Mouse (Mus musculus) hindbrain, embryonic 12.5 days (tissue): ENCODE measurements at regions not wholly inside any gene's neighbourhood (a gene's known extent, or its start where the extent isn't known, plus 50 kb on each side); places are given as distances from the start of the nearest gene placed in this dataset.
A peak's percentile ranks its signal among the peaks of the same experiment; 100 is the strongest.

Experiments used
- ATAC-seq: fragments of 200-750 bp; cut with Nextera tagmentation; 2 replicates; pipeline ENCODE4 v1.8.0; 2017; ENCODE audit warnings: moderate TSS enrichment; ENCODE audit not compliant: low FRiP score
- H3K27ac ChIP-seq: fragments of 300-500 bp; sonication (generic); 2 replicates; pipeline ENCODE4 v1.5.1; 2016; ENCODE audit warnings: mild to moderate bottlenecking
- H3K27me3 ChIP-seq: fragments of 300-500 bp; sonication (generic); 2 replicates; pipeline ENCODE4 v1.6.1; 2016; ENCODE audit warnings: mild to moderate bottlenecking
- H3K36me3 ChIP-seq: fragments of 300-500 bp; sonication (generic); 2 replicates; pipeline ENCODE4 v1.6.1; 2016; ENCODE audit warnings: mild to moderate bottlenecking
- H3K4me1 ChIP-seq: fragments of 300-500 bp; sonication (generic); 2 replicates; pipeline ENCODE4 v1.6.1; 2016
- H3K4me2 ChIP-seq: fragments of 300-500 bp; sonication (generic); replicated peaks from 2 replicates; pipeline ENCODE4 v1.6.1; 2016; ENCODE audit warnings: mild to moderate bottlenecking
- H3K4me3 ChIP-seq: fragments of 300-500 bp; sonication (generic); 2 replicates; pipeline ENCODE4 v1.5.1; 2016; ENCODE audit warnings: mild to moderate bottlenecking
- H3K9ac ChIP-seq: fragments of 300-500 bp; sonication (generic); 2 replicates; pipeline ENCODE4 v1.6.1; 2016; ENCODE audit warnings: mild to moderate bottlenecking, moderate library complexity
- H3K9me3 ChIP-seq: fragments of 300-500 bp; sonication (generic); replicated peaks from 2 replicates; pipeline ENCODE4 v1.6.1; 2016; ENCODE audit warnings: mild to moderate bottlenecking
- WGBS: fragments of 180-500 bp; shearing (Covaris S2); methylation state at CpG from one replicate; pipeline ENCODE4 v1.1.7; 2016; 5-methylcytosine and 5-hydroxymethylcytosine counted together

DNA sequence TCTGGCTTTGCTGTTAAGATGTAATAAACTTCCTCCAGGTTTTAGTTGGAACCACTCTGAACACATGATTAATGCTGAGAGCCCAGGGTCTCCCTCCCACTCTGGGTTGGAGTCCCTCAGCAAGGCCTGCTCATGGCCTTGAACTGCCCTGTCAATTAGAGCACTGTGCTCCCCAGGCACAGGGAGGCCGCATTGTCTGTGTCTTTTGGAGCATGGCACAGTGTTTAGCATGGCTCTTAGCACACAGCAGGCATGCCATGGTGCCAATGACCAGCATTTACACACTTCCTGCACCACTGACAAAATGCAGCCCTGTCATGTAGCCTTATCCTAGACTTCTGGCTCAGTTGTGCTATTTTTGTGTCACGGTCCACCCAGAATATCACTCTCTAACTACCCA, 398.2 kb upstream of the Mmadhc start:
- H3K4me2 ChIP-seq = no peak overlapping the region
- H3K27ac ChIP-seq = no peak overlapping the region
- no peaks in the 10 kb centered on the region for H3K9me3 ChIP-seq
- no peak overlapping the region for H3K4me3 ChIP-seq
- WGBS = 38% methylated on average over 2 of the region's 2 CpGs
- peak; percentile 96 for ATAC-seq
- H3K27me3 ChIP-seq = no peaks in the 10 kb centered on the region
- peaks cover 19% of the 10 kb centered on the region for H3K4me1 ChIP-seq
- H3K36me3 ChIP-seq = no peaks in the 10 kb centered on the region
- H3K9ac ChIP-seq = no peak overlapping the region

- whole genome bisulfite sequencing = 55% methylated on average over 7 of the region's 7 CpGs
- H3K9ac ChIP-seq = no peak overlapping the region
- ATAC-seq = no peak
Observed at GRCm38 (mm10) chr2:50693784-50694350, 397.3 kb upstream of the Mmadhc start.

GRCm38 (mm10) chr2:50690120-50691103, 393.8 kb upstream of the Mmadhc start:
- WGBS = 82% methylated on average over 11 of the region's 11 CpGs
- Histone ChIP-seq H3K36me3 (no peaks in the 10 kb centered on the region), H3K4me2 (no peak overlapping the region), H3K9ac (no peak overlapping the region), H3K4me3 (no peak overlapping the region), H3K4me1 (peaks cover 19% of the 10 kb centered on the region), H3K27ac (no peak overlapping the region), H3K27me3 (no peaks in the 10 kb centered on the region), H3K9me3 (no peaks in the 10 kb centered on the region)
- ATAC-seq = no peak

More at GRCm38 (mm10) chr2:50693784-50694350, 397.3 kb upstream of the Mmadhc start:
- Histone ChIP-seq H3K27me3 (no peaks in the 10 kb centered on the region), H3K36me3 (no peaks in the 10 kb centered on the region), H3K9me3 (no peaks in the 10 kb centered on the region), H3K4me2 (no peak overlapping the region), H3K4me3 (no peak overlapping the region), H3K4me1 (peaks cover 19% of the 10 kb centered on the region), H3K27ac (no peak overlapping the region)

DNA sequence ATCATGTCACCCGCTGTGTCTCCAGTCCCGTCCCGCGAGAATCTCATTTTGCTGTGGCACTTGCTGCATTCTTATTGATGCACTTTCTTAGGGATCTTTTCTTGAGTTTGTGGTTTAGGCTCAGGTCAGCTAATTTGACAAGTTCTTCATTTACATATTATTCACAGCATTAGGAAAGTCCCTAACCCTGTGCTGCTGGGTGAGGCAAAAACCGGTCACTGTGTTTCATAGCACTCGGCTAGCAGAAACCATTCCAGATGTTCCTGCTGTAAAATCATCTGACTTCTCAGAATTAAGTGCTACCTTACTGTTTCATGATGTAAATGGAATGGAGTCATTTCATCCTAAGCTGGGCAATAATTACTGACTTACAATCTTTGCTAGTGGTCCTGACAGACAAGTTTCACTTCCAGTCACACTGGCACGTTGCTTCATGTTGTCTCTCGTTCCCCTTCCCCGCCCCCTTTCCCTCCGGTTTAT, 391.1 kb upstream of the Mmadhc start:
- 79% methylated on average over 10 of the region's 10 CpGs for WGBS
- Histone ChIP-seq H3K27ac (no peak overlapping the region), H3K4me2 (no peak overlapping the region), H3K27me3 (no peaks in the 10 kb centered on the region), H3K9me3 (no peaks in the 10 kb centered on the region), H3K36me3 (no peaks in the 10 kb centered on the region), H3K9ac (no peak overlapping the region), H3K4me3 (no peak overlapping the region), H3K4me1 (no peaks in the 10 kb centered on the region)
- ATAC-seq = no peak

DNA sequence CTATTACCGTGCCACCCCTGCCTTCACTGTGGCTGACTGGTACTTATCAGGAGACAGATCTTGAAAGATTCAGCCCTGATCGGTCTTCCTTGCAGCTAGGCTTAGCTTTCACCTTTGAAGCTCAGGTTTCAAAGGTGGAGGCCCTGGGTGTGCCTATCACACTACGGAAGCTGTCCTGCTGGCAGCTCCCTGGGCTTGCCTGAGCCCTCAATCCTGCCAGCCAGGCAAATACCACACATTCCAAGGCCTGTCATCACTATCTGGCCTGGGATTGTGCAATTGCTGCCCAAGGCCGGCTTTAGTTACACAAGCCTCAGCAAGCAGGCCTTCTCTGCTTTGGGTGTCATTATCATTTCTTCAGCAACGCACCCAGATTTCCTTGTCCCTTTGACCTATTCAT, 390.6 kb upstream of the Mmadhc start:
- no peak overlapping the region for H3K27ac ChIP-seq
- H3K4me1 ChIP-seq = no peaks in the 10 kb centered on the region
- no peak overlapping the region for H3K4me3 ChIP-seq
- H3K36me3 ChIP-seq = no peaks in the 10 kb centered on the region
- no peak for ATAC-seq
- H3K4me2 ChIP-seq = no peak overlapping the region
- 53% methylated on average over 5 of the region's 5 CpGs for WGBS
- no peaks in the 10 kb centered on the region for H3K9me3 ChIP-seq
- no peaks in the 10 kb centered on the region for H3K27me3 ChIP-seq
- H3K9ac ChIP-seq = no peak overlapping the region

DNA sequence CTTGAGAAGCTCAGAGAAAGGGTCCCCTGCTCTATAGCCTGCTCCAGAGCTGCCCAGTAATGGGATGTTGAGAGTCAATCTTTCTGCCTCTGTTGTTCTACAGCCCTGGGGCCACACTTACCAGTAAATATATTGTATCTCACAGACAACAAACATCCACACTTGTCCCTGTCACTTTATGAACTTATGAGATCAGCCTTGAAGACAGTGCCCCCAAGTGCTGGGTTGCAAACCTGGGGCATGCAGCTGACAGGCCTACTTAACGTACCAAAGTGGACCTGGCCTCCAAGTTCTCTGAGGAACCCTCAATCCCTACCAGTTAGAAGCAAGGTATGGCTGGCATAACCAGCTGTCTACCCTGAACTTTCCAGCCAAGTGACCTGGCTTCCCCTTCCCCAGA, 380.9 kb upstream of the Mmadhc start:
- Histone ChIP-seq H3K9me3 (no peaks in the 10 kb centered on the region), H3K4me2 (no peak overlapping the region), H3K36me3 (no peaks in the 10 kb centered on the region), H3K27me3 (no peaks in the 10 kb centered on the region), H3K4me3 (no peak overlapping the region), H3K4me1 (no peaks in the 10 kb centered on the region), H3K27ac (no peak overlapping the region), H3K9ac (no peak overlapping the region)
- ATAC-seq = no peak
- WGBS = 81% methylated on average over 1 of the region's 1 CpGs

GRCm38 (mm10) chr2:50675736-50676550, 379.3 kb upstream of the Mmadhc start:
- H3K9me3 ChIP-seq = no peaks in the 10 kb centered on the region
- H3K27me3 ChIP-seq = no peaks in the 10 kb centered on the region
- no peak overlapping the region for H3K4me2 ChIP-seq
- H3K4me1 ChIP-seq = no peaks in the 10 kb centered on the region
- H3K4me3 ChIP-seq = no peak overlapping the region
- H3K9ac ChIP-seq = no peak overlapping the region
- H3K27ac ChIP-seq = no peak overlapping the region
- 92% methylated on average over 7 of the region's 7 CpGs for WGBS
- no peak for ATAC-seq
- H3K36me3 ChIP-seq = no peaks in the 10 kb centered on the region

- no peak for ATAC-seq
- Histone ChIP-seq H3K27me3 (no peaks in the 10 kb centered on the region), H3K9me3 (no peaks in the 10 kb centered on the region), H3K4me1 (no peaks in the 10 kb centered on the region), H3K27ac (no peak overlapping the region), H3K9ac (no peak overlapping the region), H3K4me3 (no peak overlapping the region), H3K4me2 (no peak overlapping the region), H3K36me3 (no peaks in the 10 kb centered on the region)
- WGBS = 92% methylated on average over 3 of the region's 3 CpGs
Observed at GRCm38 (mm10) chr2:50674856-50675175, 378.2 kb upstream of the Mmadhc start.

DNA sequence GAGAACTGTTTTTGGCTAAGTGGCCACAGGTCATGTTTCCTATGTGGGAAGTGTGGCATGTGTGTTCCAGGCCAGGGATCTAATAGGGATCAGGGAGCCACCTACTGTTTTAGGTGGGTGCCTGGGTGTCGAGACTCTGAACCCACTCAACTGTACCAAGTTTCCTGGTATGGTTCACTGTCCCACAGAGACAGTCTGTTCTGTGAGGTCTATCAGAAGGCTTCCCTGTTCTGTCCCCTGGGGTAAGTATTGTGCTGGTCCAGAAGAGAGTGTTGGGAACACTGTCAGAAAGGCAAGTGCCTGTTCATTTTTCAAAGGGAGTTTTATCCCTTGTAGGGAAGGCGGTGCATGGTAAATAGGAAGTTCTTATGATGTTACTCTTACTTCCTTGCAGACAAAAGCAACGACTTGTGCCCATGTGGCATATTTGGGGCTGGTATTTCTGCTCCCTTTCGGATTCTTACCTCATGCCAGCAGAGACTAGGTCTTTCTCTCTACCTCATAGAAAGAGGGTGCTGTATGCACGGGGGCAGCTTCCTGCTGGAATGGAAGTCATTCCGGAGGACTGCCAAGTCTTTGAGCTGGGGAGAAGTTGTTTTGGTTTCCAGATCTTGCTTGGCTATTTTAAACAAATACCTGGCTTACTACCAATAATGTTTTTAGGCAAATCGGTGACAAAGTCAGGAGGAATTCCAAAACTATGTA, 377.7 kb upstream of the Mmadhc start:
- Histone ChIP-seq H3K36me3 (no peaks in the 10 kb centered on the region), H3K9ac (no peak overlapping the region), H3K4me2 (no peak overlapping the region), H3K4me1 (no peaks in the 10 kb centered on the region), H3K9me3 (no peaks in the 10 kb centered on the region), H3K4me3 (no peak overlapping the region), H3K27me3 (no peaks in the 10 kb centered on the region), H3K27ac (no peak overlapping the region)
- WGBS = 91% methylated on average over 7 of the region's 7 CpGs
- no peak for ATAC-seq

- H3K36me3 ChIP-seq = no peaks in the 10 kb centered on the region
- ATAC-seq = no peak
- H3K4me3 ChIP-seq = no peak overlapping the region
- H3K27ac ChIP-seq = no peak overlapping the region
- no peaks in the 10 kb centered on the region for H3K27me3 ChIP-seq
- no peak overlapping the region for H3K9ac ChIP-seq
- no peaks in the 10 kb centered on the region for H3K4me1 ChIP-seq
- H3K4me2 ChIP-seq = no peak overlapping the region
- no peaks in the 10 kb centered on the region for H3K9me3 ChIP-seq
Observed at GRCm38 (mm10) chr2:50669297-50669696, 372.7 kb upstream of the Mmadhc start.

- Histone ChIP-seq H3K4me1 (no peaks in the 10 kb centered on the region), H3K4me3 (no peak overlapping the region), H3K4me2 (no peak overlapping the region), H3K36me3 (no peaks in the 10 kb centered on the region), H3K9ac (no peak overlapping the region), H3K9me3 (no peaks in the 10 kb centered on the region), H3K27me3 (no peaks in the 10 kb centered on the region), H3K27ac (no peak overlapping the region)
- no peak for ATAC-seq
- 91% methylated on average over 1 of the region's 1 CpGs for WGBS
Observed at GRCm38 (mm10) chr2:50668789-50669188, 372.2 kb upstream of the Mmadhc start.

GRCm38 (mm10) chr2:50667180-50667579, 370.6 kb upstream of the Mmadhc start:
- no peaks in the 10 kb centered on the region for H3K36me3 ChIP-seq
- no peak overlapping the region for H3K4me2 ChIP-seq
- no peak overlapping the region for H3K4me3 ChIP-seq
- no peaks in the 10 kb centered on the region for H3K4me1 ChIP-seq
- ATAC-seq = no peak
- H3K27me3 ChIP-seq = no peaks in the 10 kb centered on the region
- 72% methylated on average over 3 of the region's 3 CpGs for WGBS
- no peaks in the 10 kb centered on the region for H3K9me3 ChIP-seq
- H3K9ac ChIP-seq = no peak overlapping the region
- H3K27ac ChIP-seq = no peak overlapping the region
